Mouse (Mus musculus): Measurements from ENCODE around the gene Thyn1. TPM values are rescaled to one million over a fixed set of nuclear protein-coding genes. Genes with fewer than 3 reads are reported as not detected.

The Thyn1 gene
- 140 and 141 TPM in 2 replicates for polyA plus RNA-seq (2015; fragmentation: Nextera tagmentation; extraction: Ambion mirVana)

DNA sequence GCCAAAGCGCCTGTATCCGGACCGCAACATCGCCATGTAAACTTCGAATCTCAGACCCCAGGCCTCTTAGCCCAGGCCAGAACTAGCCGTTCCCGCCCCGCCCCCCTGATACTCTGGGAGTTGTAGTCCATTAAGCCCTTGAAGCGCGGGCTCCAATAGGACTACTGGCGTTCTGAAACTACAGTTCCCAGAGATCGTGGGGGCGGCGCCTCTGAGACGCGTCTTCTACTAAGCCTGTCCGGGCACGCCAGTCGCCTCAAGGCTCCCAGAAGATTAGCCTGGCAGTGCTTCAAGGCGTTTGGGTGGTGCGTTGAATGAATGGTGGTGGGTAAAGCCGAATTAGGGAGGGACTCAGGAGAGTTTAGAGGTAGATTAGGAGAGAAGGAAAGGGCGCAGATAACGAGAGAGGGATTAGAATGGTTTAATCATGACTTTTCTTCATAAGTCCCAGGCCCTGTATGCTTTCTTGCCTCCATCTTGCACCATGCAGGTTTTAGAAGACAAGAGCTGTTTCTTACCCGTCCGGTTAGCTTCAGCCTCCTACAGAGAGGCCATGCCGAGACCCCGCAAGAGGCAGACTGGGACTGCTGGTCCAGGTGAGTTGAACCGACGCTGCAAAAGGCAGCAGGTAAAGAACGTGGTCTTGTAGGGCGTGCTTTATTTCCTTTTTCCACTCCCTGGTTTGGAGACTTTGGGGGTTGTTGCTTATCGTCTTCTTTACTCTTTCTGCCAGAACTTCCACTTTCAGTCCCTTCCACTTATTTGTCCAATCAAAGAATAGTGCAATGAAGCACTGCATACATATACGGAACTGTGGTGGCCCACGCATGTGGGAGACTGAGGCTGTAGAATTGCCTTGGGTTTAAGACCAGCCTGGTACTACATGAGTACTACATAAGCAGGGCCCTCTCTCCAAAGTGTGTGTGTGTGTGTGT lies at the start of gene Thyn1, which contains the start of gene Acad8:
Gene Thyn1 (plus strand): TSS at position 250 of the 935 bp plus-strand sequence.
Gene Acad8 (minus strand): TSS at position 106 of the 935 bp plus-strand sequence.

DNA sequence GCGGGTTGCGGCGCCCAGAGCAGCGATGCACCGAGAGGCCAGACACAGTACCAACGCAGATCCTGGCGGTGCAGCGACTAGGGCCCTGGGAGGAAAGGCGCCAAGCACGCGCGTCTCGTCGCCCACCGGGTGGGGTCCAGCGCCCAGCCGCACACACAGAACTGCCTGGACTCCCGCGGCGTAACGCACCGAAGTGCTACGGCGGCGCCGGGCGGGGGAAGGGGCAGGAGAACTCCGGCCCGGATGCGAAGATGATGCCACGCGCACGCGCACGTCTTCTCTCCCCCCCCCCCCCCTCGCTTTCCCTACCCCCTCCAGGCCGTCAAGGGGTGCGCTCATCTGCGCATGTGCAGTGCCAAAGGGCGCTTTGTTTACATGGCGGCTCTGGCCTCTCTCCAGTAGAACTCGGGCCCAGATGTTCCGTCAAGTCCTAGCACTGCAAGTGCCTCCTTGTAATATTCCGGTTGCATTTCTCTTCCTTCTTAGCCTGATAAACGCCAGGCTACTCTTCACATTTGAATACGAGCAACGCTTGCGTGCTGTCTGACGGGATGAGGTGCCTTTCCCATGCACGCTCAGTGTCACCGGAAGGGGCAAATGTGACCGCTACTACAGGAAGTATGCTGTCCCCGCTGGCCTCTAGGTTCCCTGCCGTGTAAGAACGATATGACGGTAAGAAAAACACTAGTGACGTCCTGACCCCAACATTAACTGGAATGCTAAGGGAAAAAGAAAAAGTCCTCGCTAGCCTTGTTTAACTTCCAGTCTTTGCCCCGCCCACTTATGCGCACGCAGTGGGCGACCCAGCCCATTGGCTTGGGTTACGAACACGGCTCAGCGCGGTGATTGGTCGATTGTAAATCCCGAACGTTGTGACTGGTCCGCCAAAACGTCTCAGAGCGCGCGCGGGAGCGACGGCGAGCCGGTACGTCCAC lies 30.6 kb downstream of the Thyn1 start, which contains the start of the genes Vps26b and Ncapd3:
Gene Vps26b (minus strand): TSS at position 238 of the 935 bp plus-strand sequence.
Gene Ncapd3 (plus strand): TSS at position 348 of the 935 bp plus-strand sequence.

Other genes starting within 250 kb of the Thyn1 start
- 1.8 and 2.0 TPM in 2 replicates for gene Glb1l2, start 193.2 kb upstream of the Thyn1 start, polyA plus RNA-seq (2015; fragmentation: Nextera tagmentation; extraction: Ambion mirVana)
- not detected in 2 replicates for gene Glb1l3, start 138.8 kb upstream of the Thyn1 start, polyA plus RNA-seq (2015; fragmentation: Nextera tagmentation; extraction: Ambion mirVana)
- gene Gm1110, start 76.6 kb upstream of the Thyn1 start, polyA plus RNA-seq (2015; fragmentation: Nextera tagmentation; extraction: Ambion mirVana), result not detected in 2 replicates
- gene Acad8, start 144 bp upstream of the Thyn1 start, polyA plus RNA-seq (2015; fragmentation: Nextera tagmentation; extraction: Ambion mirVana), result 23.7 and 28.8 TPM in 2 replicates
- gene Vps26b, start 30.4 kb downstream of the Thyn1 start, polyA plus RNA-seq (2015; fragmentation: Nextera tagmentation; extraction: Ambion mirVana), result 67.4 and 72.2 TPM in 2 replicates
- gene Ncapd3, start 30.5 kb downstream of the Thyn1 start, polyA plus RNA-seq (2015; fragmentation: Nextera tagmentation; extraction: Ambion mirVana), result 8.0 and 8.7 TPM in 2 replicates
- 35.9 and 37.5 TPM in 2 replicates for gene Jam3, start 155.7 kb downstream of the Thyn1 start, polyA plus RNA-seq (2015; fragmentation: Nextera tagmentation; extraction: Ambion mirVana)

Data from neural tube, postnatal 0 days (tissue).